Mouse (Mus musculus): ENCODE data around the gene Med27.

DNA sequence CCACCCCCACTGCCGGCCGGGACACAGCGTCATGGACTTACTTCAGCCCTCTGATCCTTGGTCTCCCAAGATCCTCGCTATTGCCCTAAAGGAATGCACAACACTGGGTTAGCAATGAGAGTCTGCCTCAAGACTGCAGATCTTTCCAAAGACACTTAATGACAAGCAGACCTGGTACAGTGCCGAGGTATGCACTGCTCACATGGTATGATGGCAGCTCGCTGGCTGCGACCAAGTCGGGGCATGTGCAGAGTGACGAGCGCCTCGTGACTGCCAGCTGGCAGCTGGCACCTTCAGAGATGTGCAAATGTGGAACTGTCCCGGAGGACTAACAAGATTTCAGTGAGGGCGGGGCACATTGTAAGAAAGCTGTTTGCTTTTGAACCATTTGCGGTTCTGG is 179.6 kb downstream of the Med27 start:
- TF ChIP-seq POLR2A (IDR thresholded peaks at IDR 0.05; ENCODE audit: control insufficient read depth, extremely low read depth, insufficient read depth, low read length, poor library complexity) (no peak), CTCF (IDR thresholded peaks at IDR 0.05; ENCODE audit: borderline replicate concordance, control insufficient read depth, extremely low read depth, insufficient read depth, low read length, poor library complexity) (no peak)
